Mouse (Mus musculus) liver, postnatal 0 days (tissue): ENCODE results near the gene Gm5431.
"Not testable (repeated sequence)": the region's sequence is repeated elsewhere in the genome, so short reads cannot be mapped to it uniquely, and the experiment has no call there.

Experiments
- CTCF ChIP-seq: sonication (generic); IDR thresholded peaks from 2 replicates; pipeline ENCODE4 v1.5.1; 2016; ENCODE audit warnings: antibody characterized with exemption, low read depth
- EP300 ChIP-seq: IDR thresholded peaks from 2 replicates; pipeline ENCODE4 v1.6.1; 2016; ENCODE audit warnings: antibody characterized with exemption, low read depth, mild to moderate bottlenecking

DNA sequence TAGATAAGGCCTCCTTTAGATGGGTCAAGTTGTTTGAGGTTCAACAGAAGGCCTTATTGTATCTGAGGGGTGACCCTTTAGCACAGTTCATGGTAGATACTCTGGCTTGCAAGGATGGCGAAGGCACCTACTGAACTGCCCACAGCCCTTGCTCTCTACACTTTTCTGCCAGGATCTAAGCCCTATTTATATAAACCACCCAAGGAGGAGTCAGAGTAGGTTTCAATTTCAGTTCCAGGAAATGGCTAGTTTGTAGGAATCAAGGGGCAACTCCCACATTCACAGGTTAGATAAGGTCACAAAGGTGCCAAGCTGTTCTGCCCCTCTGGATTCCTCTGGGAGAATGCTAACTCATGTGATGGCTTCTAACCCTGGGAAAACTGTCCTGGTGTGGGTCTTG, 26.1 kb upstream of the Gm5431 start:
- TF ChIP-seq EP300, CTCF: not testable (repeated sequence)
